ENCODE assay signal across 9 mouse cellular contexts in genomic region chr10:53508676-53509075, GRCm38 (mm10).
"Had no signal": no experiment of that assay in that cellular context is flagged by ENCODE, and none has a peak within 500 bp of the region (broad histone marks: within the 10 kb centered on the region; RNA-seq: fewer than 3 reads in every experiment).

No protein-coding gene starts in this region.

- H3K4me3 ChIP-seq: left cerebral cortex, adult 2 months; limb, embryonic 10.5 days; liver, embryonic 15.5 days; megakaryocyte, embryonic 14.5 days; midbrain, embryonic 12.5 days; neural tube, embryonic 13.5 days; stomach, embryonic 15.5 days had no signal

- H3K9ac ChIP-seq: liver, embryonic 15.5 days; midbrain, embryonic 12.5 days; neural tube, embryonic 13.5 days; stomach, embryonic 15.5 days had no signal

- H3K27me3 ChIP-seq: liver, embryonic 15.5 days; midbrain, embryonic 12.5 days; neural tube, embryonic 13.5 days; stomach, embryonic 15.5 days had no signal

- H3K4me1 ChIP-seq: liver, embryonic 15.5 days; midbrain, embryonic 12.5 days; stomach, embryonic 15.5 days had no signal

- H3K36me3 ChIP-seq: limb, embryonic 10.5 days; liver, embryonic 15.5 days; midbrain, embryonic 12.5 days; neural tube, embryonic 13.5 days; stomach, embryonic 15.5 days had no signal

- H3K4me2 ChIP-seq: liver, embryonic 11.5 days; liver, embryonic 15.5 days; midbrain, embryonic 12.5 days; neural tube, embryonic 13.5 days; stomach, embryonic 15.5 days had no signal

- H3K9me3 ChIP-seq: limb, embryonic 10.5 days; liver, embryonic 15.5 days; megakaryocyte, embryonic 14.5 days; midbrain, embryonic 12.5 days; neural tube, embryonic 13.5 days; stomach, embryonic 15.5 days had no signal

- H3K27ac ChIP-seq: left cerebral cortex, adult 2 months; limb, embryonic 10.5 days; liver, embryonic 15.5 days; macrophage; midbrain, embryonic 12.5 days; neural tube, embryonic 13.5 days; stomach, embryonic 15.5 days had no signal
